Mouse (Mus musculus): ENCODE data around the gene 1110051M20Rik. TPM values are rescaled to one million over a fixed set of nuclear protein-coding genes. Genes with fewer than 3 reads are reported as not detected.

The 1110051M20Rik gene
- polyA plus RNA-seq, 1 experiment from 2014 or later: 75.3 TPM

GRCm38 (mm10) chr2:91476841-91477240 lies 32.3 kb upstream of the 1110051M20Rik start:
- no peaks in the 10 kb centered on the region for H3K9me3 ChIP-seq (ENCODE audit: control insufficient read depth, low read length)
- 79% methylated on average over 7 of the region's 7 CpGs for WGBS
- peaks cover 7% of the 10 kb centered on the region; the same call in 1 of the 2 replicates for H3K36me3 ChIP-seq (ENCODE audit: control insufficient read depth, insufficient read depth, low read length)
- H3K27me3 ChIP-seq (ENCODE audit: control insufficient read depth, insufficient read depth, low read length): no peaks in the 10 kb centered on the region
- H3K9ac ChIP-seq (ENCODE audit: low read length): no peak overlapping the region
- no peak overlapping the region for H3K4me3 ChIP-seq (ENCODE audit: low read depth, low read length)
- no peak for DNase-seq (ENCODE audit: low spot score)
- no peak overlapping the region for H3K27ac ChIP-seq (replicated peaks; ENCODE audit: low read depth, low read length)
- H3K4me1 ChIP-seq (ENCODE audit: control insufficient read depth, insufficient read depth, low read length): no peaks in the 10 kb centered on the region
- H3K4me2 ChIP-seq (ENCODE audit: low read depth, severe bottlenecking): no peak overlapping the region
- ATAC-seq (ENCODE audit: insufficient number of reproducible peaks, low FRiP score, low TSS enrichment, low read depth): no peak

- Histone ChIP-seq H3K27me3 (ENCODE audit: control insufficient read depth, insufficient read depth, low read length) (no peaks in the 10 kb centered on the region), H3K9me3 (ENCODE audit: control insufficient read depth, low read length) (no peaks in the 10 kb centered on the region), H3K4me1 (ENCODE audit: control insufficient read depth, insufficient read depth, low read length) (no peaks in the 10 kb centered on the region), H3K27ac (replicated peaks; ENCODE audit: low read depth, low read length) (no peak overlapping the region), H3K4me2 (ENCODE audit: low read depth, severe bottlenecking) (no peak overlapping the region), H3K9ac (ENCODE audit: low read length) (no peak overlapping the region; the same call in 1 of the 2 replicates), H3K4me3 (ENCODE audit: low read depth, low read length) (no peak overlapping the region), H3K36me3 (ENCODE audit: control insufficient read depth, insufficient read depth, low read length) (peaks cover 7% of the 10 kb centered on the region; the same call in 1 of the 2 replicates)
- DNase-seq (ENCODE audit: low spot score) (no peak), ATAC-seq (ENCODE audit: insufficient number of reproducible peaks, low FRiP score, low TSS enrichment, low read depth) (no peak)
- 78% methylated on average over 17 of the region's 17 CpGs for WGBS
Measured at GRCm38 (mm10) chr2:91476251-91476661, 31.8 kb upstream of the 1110051M20Rik start.

GRCm38 (mm10) chr2:91475791-91476190 lies 31.3 kb upstream of the 1110051M20Rik start:
- H3K9ac ChIP-seq (ENCODE audit: low read length): no peak overlapping the region; the same call in 1 of the 2 replicates
- DNase-seq (ENCODE audit: low spot score) (no peak), ATAC-seq (ENCODE audit: insufficient number of reproducible peaks, low FRiP score, low TSS enrichment, low read depth) (no peak)
- H3K4me3 ChIP-seq (ENCODE audit: low read depth, low read length): no peak overlapping the region
- WGBS: 87% methylated on average over 7 of the region's 7 CpGs
- no peak overlapping the region for H3K27ac ChIP-seq (replicated peaks; ENCODE audit: low read depth, low read length)
- H3K4me2 ChIP-seq (ENCODE audit: low read depth, severe bottlenecking): no peak overlapping the region
- H3K27me3 ChIP-seq (ENCODE audit: control insufficient read depth, insufficient read depth, low read length): no peaks in the 10 kb centered on the region
- H3K4me1 ChIP-seq (ENCODE audit: control insufficient read depth, insufficient read depth, low read length): no peaks in the 10 kb centered on the region
- peaks cover 8% of the 10 kb centered on the region; the same call in 1 of the 2 replicates for H3K36me3 ChIP-seq (ENCODE audit: control insufficient read depth, insufficient read depth, low read length)
- H3K9me3 ChIP-seq (ENCODE audit: control insufficient read depth, low read length): no peaks in the 10 kb centered on the region

DNA sequence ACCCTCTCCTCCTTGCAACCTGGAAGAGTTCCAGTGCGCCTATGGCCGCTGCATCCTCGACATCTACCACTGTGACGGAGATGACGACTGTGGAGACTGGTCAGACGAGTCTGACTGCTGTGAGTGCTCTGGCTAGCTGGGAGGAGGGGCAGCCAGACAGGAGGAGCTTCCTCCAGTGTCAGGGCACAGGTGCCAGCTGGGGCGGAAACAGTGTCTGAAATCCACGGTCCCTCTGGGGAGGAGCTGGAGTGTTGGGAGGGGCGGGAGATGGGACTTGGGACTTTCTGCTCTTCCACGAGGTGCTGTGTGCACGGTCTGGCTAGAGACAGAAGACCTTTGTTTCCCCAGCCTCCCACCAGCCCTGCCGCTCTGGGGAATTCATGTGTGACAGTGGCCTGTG lies 29.9 kb upstream of the 1110051M20Rik start:
- Histone ChIP-seq H3K27ac (replicated peaks; ENCODE audit: low read depth, low read length) (no peak overlapping the region), H3K4me1 (ENCODE audit: control insufficient read depth, insufficient read depth, low read length) (peaks cover 5% of the 10 kb centered on the region), H3K4me2 (ENCODE audit: low read depth, severe bottlenecking) (no peak overlapping the region), H3K9ac (ENCODE audit: low read length) (no peak overlapping the region), H3K27me3 (ENCODE audit: control insufficient read depth, insufficient read depth, low read length) (no peaks in the 10 kb centered on the region), H3K4me3 (ENCODE audit: low read depth, low read length) (no peak overlapping the region), H3K9me3 (ENCODE audit: control insufficient read depth, low read length) (no peaks in the 10 kb centered on the region), H3K36me3 (ENCODE audit: control insufficient read depth, insufficient read depth, low read length) (peaks cover 8% of the 10 kb centered on the region; the same call in 1 of the 2 replicates)
- WGBS: 79% methylated on average over 12 of the region's 12 CpGs
- ATAC-seq (ENCODE audit: insufficient number of reproducible peaks, low FRiP score, low TSS enrichment, low read depth): no peak
- DNase-seq (ENCODE audit: low spot score): no peak

- ATAC-seq (ENCODE audit: insufficient number of reproducible peaks, low FRiP score, low TSS enrichment, low read depth): no peak
Measured at GRCm38 (mm10) chr2:91470055-91470647, 25.6 kb upstream of the 1110051M20Rik start.

GRCm38 (mm10) chr2:91467613-91468012 lies 23.1 kb upstream of the 1110051M20Rik start:
- ATAC-seq (ENCODE audit: insufficient number of reproducible peaks, low FRiP score, low TSS enrichment, low read depth) (no peak), DNase-seq (ENCODE audit: low spot score) (no peak)
- WGBS: 76% methylated on average over 8 of the region's 8 CpGs
- H3K9me3 ChIP-seq (ENCODE audit: control insufficient read depth, low read length): no peaks in the 10 kb centered on the region
- H3K4me3 ChIP-seq (ENCODE audit: low read depth, low read length): no peak overlapping the region
- H3K27ac ChIP-seq (replicated peaks; ENCODE audit: low read depth, low read length): no peak overlapping the region
- no peaks in the 10 kb centered on the region for H3K27me3 ChIP-seq (ENCODE audit: control insufficient read depth, insufficient read depth, low read length)
- H3K4me2 ChIP-seq (ENCODE audit: low read depth, severe bottlenecking): no peak overlapping the region
- peaks cover 3% of the 10 kb centered on the region; the same call in 1 of the 2 replicates for H3K36me3 ChIP-seq (ENCODE audit: control insufficient read depth, insufficient read depth, low read length)
- peaks cover 14% of the 10 kb centered on the region for H3K4me1 ChIP-seq (ENCODE audit: control insufficient read depth, insufficient read depth, low read length)
- no peak overlapping the region for H3K9ac ChIP-seq (ENCODE audit: low read length)

More at GRCm38 (mm10) chr2:91470055-91470647, 25.6 kb upstream of the 1110051M20Rik start:
- Histone ChIP-seq H3K4me1 (ENCODE audit: control insufficient read depth, insufficient read depth, low read length) (peaks cover 9% of the 10 kb centered on the region), H3K4me3 (ENCODE audit: low read depth, low read length) (no peak overlapping the region), H3K9ac (ENCODE audit: low read length) (no peak overlapping the region), H3K9me3 (ENCODE audit: control insufficient read depth, low read length) (no peaks in the 10 kb centered on the region), H3K4me2 (ENCODE audit: low read depth, severe bottlenecking) (no peak overlapping the region), H3K27ac (replicated peaks; ENCODE audit: low read depth, low read length) (no peak overlapping the region), H3K27me3 (ENCODE audit: control insufficient read depth, insufficient read depth, low read length) (no peaks in the 10 kb centered on the region), H3K36me3 (ENCODE audit: control insufficient read depth, insufficient read depth, low read length) (peaks cover 6% of the 10 kb centered on the region; the same call in 1 of the 2 replicates)
- WGBS: 30% methylated on average over 7 of the region's 7 CpGs
- DNase-seq (ENCODE audit: low spot score): no peak

DNA sequence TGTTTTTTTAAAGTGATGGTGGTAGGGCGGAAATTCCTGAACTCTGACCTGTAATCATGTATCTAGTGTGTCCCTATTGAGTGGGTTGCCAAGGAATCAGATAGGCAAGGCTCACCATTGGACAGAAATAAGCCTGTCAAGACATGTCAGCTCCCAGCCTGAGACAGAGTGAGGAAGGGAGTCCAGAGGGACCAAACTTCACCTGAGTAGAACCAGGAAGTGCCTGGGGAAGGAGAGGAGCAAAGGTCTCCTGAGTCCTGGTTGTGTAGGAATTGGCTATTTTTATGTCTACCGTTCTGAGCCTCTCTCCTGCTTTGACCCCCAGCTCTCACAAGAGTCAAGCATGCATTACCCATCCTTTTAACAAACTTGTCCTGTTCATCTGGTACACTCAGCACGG lies 21.4 kb upstream of the 1110051M20Rik start:
- Histone ChIP-seq H3K27me3 (ENCODE audit: control insufficient read depth, insufficient read depth, low read length) (no peaks in the 10 kb centered on the region), H3K36me3 (ENCODE audit: control insufficient read depth, insufficient read depth, low read length) (no peaks in the 10 kb centered on the region), H3K4me1 (ENCODE audit: control insufficient read depth, insufficient read depth, low read length) (peaks cover 30% of the 10 kb centered on the region), H3K4me2 (ENCODE audit: low read depth, severe bottlenecking) (no peak overlapping the region), H3K9me3 (ENCODE audit: control insufficient read depth, low read length) (no peaks in the 10 kb centered on the region), H3K9ac (ENCODE audit: low read length) (no peak overlapping the region), H3K4me3 (ENCODE audit: low read depth, low read length) (no peak overlapping the region), H3K27ac (replicated peaks; ENCODE audit: low read depth, low read length) (no peak overlapping the region)
- no peak for DNase-seq (ENCODE audit: low spot score)
- WGBS: 89% methylated on average over 3 of the region's 3 CpGs
- no peak for ATAC-seq (ENCODE audit: insufficient number of reproducible peaks, low FRiP score, low TSS enrichment, low read depth)

GRCm38 (mm10) chr2:91462681-91463080 lies 18.2 kb upstream of the 1110051M20Rik start:
- H3K4me2 ChIP-seq (ENCODE audit: low read depth, severe bottlenecking): peak overlapping the region; percentile 29; the same call in 1 of the 2 replicates
- H3K9me3 ChIP-seq (ENCODE audit: control insufficient read depth, low read length): no peaks in the 10 kb centered on the region
- peak overlapping the region; percentile 52 for H3K9ac ChIP-seq (ENCODE audit: low read length)
- DNase-seq (ENCODE audit: low spot score) (peak; percentile 54), ATAC-seq (ENCODE audit: insufficient number of reproducible peaks, low FRiP score, low TSS enrichment, low read depth) (no peak)
- no peaks in the 10 kb centered on the region for H3K27me3 ChIP-seq (ENCODE audit: control insufficient read depth, insufficient read depth, low read length)
- peaks cover 24% of the 10 kb centered on the region for H3K4me1 ChIP-seq (ENCODE audit: control insufficient read depth, insufficient read depth, low read length)
- no peaks in the 10 kb centered on the region for H3K36me3 ChIP-seq (ENCODE audit: control insufficient read depth, insufficient read depth, low read length)
- H3K4me3 ChIP-seq (ENCODE audit: low read depth, low read length): no peak overlapping the region
- 4% methylated on average over 12 of the region's 12 CpGs for WGBS
- 0 out of 2 replicates have a peak overlapping the region, but pooled peaks have one; percentile 47 for H3K27ac ChIP-seq (replicated peaks; ENCODE audit: low read depth, low read length)

Measured in limb, embryonic 11.5 days (tissue).